ENCODE assay signal across 8 mouse cellular contexts in genomic region chr12:108003928-108004327, GRCm38 (mm10). TPM values are rescaled to one million over a fixed set of nuclear protein-coding genes. Genes with fewer than 3 reads are reported as not detected.
DNase-seq lines count a peak whose midpoint lies in the region; ATAC-seq and TF ChIP-seq lines count a peak whose summit lies in the region.

No protein-coding gene starts in this region.

- H3K9ac ChIP-seq in hindbrain, embryonic 12.5 days = peak overlapping the region; percentile 95
- no peak overlapping the region for H3K9ac ChIP-seq in lung, postnatal 0 days (replicated peaks; ENCODE audit: low read depth)

- peak overlapping the region; percentile 98 for H3K27ac ChIP-seq in hindbrain, embryonic 12.5 days
- H3K27ac ChIP-seq in lung, postnatal 0 days (ENCODE audit: low read length) = no peak overlapping the region

- ATAC-seq in hindbrain, embryonic 12.5 days (ENCODE audit: low FRiP score) = peak; percentile 71
- ATAC-seq in lung, postnatal 0 days = peak; percentile 70
- ATAC-seq in megakaryocyte-erythroid progenitor cell, adult 5-6 weeks (replicated peaks; ENCODE audit: low FRiP score, low TSS enrichment, poor library complexity, severe bottlenecking) = no peak; the same call in 1 of the 2 replicates

- H3K9me3 ChIP-seq in hindbrain, embryonic 12.5 days (replicated peaks) = no peaks in the 10 kb centered on the region
- H3K9me3 ChIP-seq in lung, postnatal 0 days (ENCODE audit: low read length) = no peaks in the 10 kb centered on the region

- WGBS in hindbrain, embryonic 12.5 days = under 1% methylated on average over 35 of the region's 35 CpGs
- WGBS in lung, postnatal 0 days = under 1% methylated on average over 35 of the region's 35 CpGs

- TF ChIP-seq EP300 in lung, postnatal 0 days (IDR thresholded peaks at IDR 0.05) = no peak

- DNase-seq in urinary bladder, postnatal 25 days (ENCODE audit: low spot score) = peak; percentile 36
- no peak for DNase-seq in urinary bladder, postnatal 4 days (ENCODE audit: low spot score in 2 of 2)
- DNase-seq in fibroblast of lung, adult 2 months (ENCODE audit: low read depth) = peak; percentile 38
- peak; percentile 87 for DNase-seq in layer of hippocampus, adult 9-11 months
- peak; percentile 88 for DNase-seq in lung, postnatal 0 days (ENCODE audit: low spot score)
- peak; percentile 72 for DNase-seq in retina, postnatal 7 days (ENCODE audit: low read depth, low spot score)

- no peaks in the 10 kb centered on the region for H3K36me3 ChIP-seq in hindbrain, embryonic 12.5 days
- no peaks in the 10 kb centered on the region for H3K36me3 ChIP-seq in lung, postnatal 0 days (ENCODE audit: insufficient read depth, low read length)

- peak; percentile 57 for TF ChIP-seq CTCF in lung, postnatal 0 days (IDR thresholded peaks at IDR 0.05)

- H3K27me3 ChIP-seq in hindbrain, embryonic 12.5 days = peaks cover 14% of the 10 kb centered on the region
- peaks cover 38% of the 10 kb centered on the region for H3K27me3 ChIP-seq in lung, postnatal 0 days (replicated peaks; ENCODE audit: insufficient read depth, low read length)

- peak overlapping the region; percentile 67 for H3K4me2 ChIP-seq in hindbrain, embryonic 12.5 days (replicated peaks)
- H3K4me2 ChIP-seq in lung, postnatal 0 days (replicated peaks; ENCODE audit: low read depth, low read length) = peak overlapping the region; percentile 99

- H3K4me1 ChIP-seq in hindbrain, embryonic 12.5 days = peaks cover 47% of the 10 kb centered on the region
- 0 out of 2 replicates have a peak, but pooled peaks cover 4% of the 10 kb centered on the region for H3K4me1 ChIP-seq in lung, postnatal 0 days (ENCODE audit: insufficient read depth, low read depth, low read length)

- H3K4me3 ChIP-seq in hindbrain, embryonic 12.5 days = peak overlapping the region; percentile 90
- H3K4me3 ChIP-seq in lung, postnatal 0 days (ENCODE audit: low read depth, low read length) = peak overlapping the region; percentile 54

RNA-seq across cellular contexts. Expression of gene Bcl11b, which starts 0.5 kb away (rescaled TPM):
- 25.9 and 37.1 TPM in 2 replicates for polyA plus RNA-seq in hindbrain, embryonic 12.5 days (2016; fragmentation: Nextera tagmentation; extraction: Ambion mirVana)
- 0.44 and 0.46 TPM in 2 replicates for polyA plus RNA-seq in lung, postnatal 0 days (2015; fragmentation: Nextera tagmentation; extraction: Ambion mirVana)
- 0.59 and 0.62 TPM in 2 replicates for total RNA-seq in megakaryocyte-erythroid progenitor cell, adult 5-6 weeks (2014; fragmentation: Nextera tagmentation)
- 0.19 and 2.0 TPM in 2 replicates for total RNA-seq in megakaryocyte-erythroid progenitor cell, adult 5-6 weeks (2017)

Comparison
In these comparisons a context has a peak if more than half of its experiments do, and no peak if none do; other contexts are left out.
1. DNase-seq: peak in urinary bladder, postnatal 25 days (single experiment), fibroblast of lung, adult 2 months (single experiment), layer of hippocampus, adult 9-11 months (single experiment), lung, postnatal 0 days (single experiment) and retina, postnatal 7 days (single experiment); none in urinary bladder, postnatal 4 days (0 of 2).
2. RNA of gene Bcl11b, which starts 0.5 kb away (polyA plus RNA-seq): 25.9 to 37.1 TPM in hindbrain, embryonic 12.5 days; 0.44 to 0.46 TPM in lung, postnatal 0 days; every median in the first group is over 10 times any median in the second.